Mouse (Mus musculus) ES-Bruce4 (cell line): Measurements from ENCODE around the gene Eepd1. TPM values are rescaled to one million over a fixed set of nuclear protein-coding genes. Genes with fewer than 3 reads are reported as not detected.
"Not testable (repeated sequence)": the region's sequence is repeated elsewhere in the genome, so short reads cannot be mapped to it uniquely, and the experiment has no call there.

ENCODE experiments used
- H3K27ac ChIP-seq: 2 replicates; pipeline ENCODE4 v1.5.1; 2012; ENCODE audit warnings: low read length, inconsistent platforms; ENCODE audit not compliant: insufficient read depth
- H3K27me3 ChIP-seq: 2 replicates; pipeline ENCODE4 v1.6.1; 2012; ENCODE audit warnings: mild to moderate bottlenecking, low read length, inconsistent platforms; ENCODE audit not compliant: control insufficient read depth, poor library complexity, insufficient read depth, severe bottlenecking
- H3K36me3 ChIP-seq: 2 replicates; pipeline ENCODE4 v1.6.1; 2012; ENCODE audit warnings: inconsistent platforms, mild to moderate bottlenecking, low read length, moderate library complexity; ENCODE audit not compliant: control insufficient read depth, poor library complexity, insufficient read depth, severe bottlenecking
- H3K4me1 ChIP-seq: one replicate; pipeline ENCODE4 v1.8.1; 2011; ENCODE audit warnings: low read length; ENCODE audit not compliant: control insufficient read depth, insufficient read depth
- H3K4me3 ChIP-seq: 2 replicates; pipeline ENCODE4 v1.5.1; 2011; ENCODE audit warnings: low read depth, mild to moderate bottlenecking, low read length
- H3K9ac ChIP-seq: 2 replicates; pipeline ENCODE4 v1.6.1; 2012; ENCODE audit warnings: low read depth, mild to moderate bottlenecking, inconsistent platforms; ENCODE audit not compliant: poor library complexity, severe bottlenecking
- H3K9me3 ChIP-seq: replicated peaks from 2 replicates; pipeline ENCODE4 v1.6.1; 2012; ENCODE audit warnings: mild to moderate bottlenecking, low read length, inconsistent platforms; ENCODE audit not compliant: control insufficient read depth, poor library complexity, insufficient read depth, severe bottlenecking
- CTCF ChIP-seq: IDR thresholded peaks from one replicate; pipeline ENCODE4 v1.8.1; 2011; ENCODE audit warnings: low read depth, low read length
- EP300 ChIP-seq: IDR thresholded peaks from 2 replicates; pipeline ENCODE4 v1.6.1; 2011; ENCODE audit warnings: low read depth, low read length; ENCODE audit not compliant: insufficient read depth
- POLR2A ChIP-seq: IDR thresholded peaks from one replicate; pipeline ENCODE4 v1.8.1; 2011; ENCODE audit warnings: low read length; ENCODE audit not compliant: insufficient read depth
- polyA plus RNA-seq: library from polyadenylated mRNA; stranded (reverse); fragments of >200 nt; gene quantifications from 2 replicates; pipeline ENCODE4 v1.2.4, GENCODE M21; 2011; ENCODE audit warnings: low read depth; ENCODE audit not compliant: missing spikeins, insufficient read depth, insufficient read length

The Eepd1 gene
- 1.2 and 1.6 TPM in 2 replicates for polyA plus RNA-seq

GRCm38 (mm10) chr9:25481344-25482095, at the start of gene Eepd1:
TSS of gene Eepd1 (plus strand) at chr9:25481547.
- no peak within 1 kb of the TSS for H3K27ac ChIP-seq
- no peaks in the 10 kb centered on the region for H3K36me3 ChIP-seq
- no peaks in the 10 kb centered on the region for H3K4me1 ChIP-seq
- H3K9me3 ChIP-seq: no peaks in the 10 kb centered on the region
- H3K9ac ChIP-seq: peak within 1 kb of the TSS; percentile 80
- no peak for TF ChIP-seq CTCF
- no peak for TF ChIP-seq EP300
- TF ChIP-seq POLR2A: no peak
- H3K27me3 ChIP-seq: no peaks in the 10 kb centered on the region
- H3K4me3 ChIP-seq: peak within 1 kb of the TSS; percentile 66

GRCm38 (mm10) chr9:25438836-25439235, 42.5 kb upstream of the Eepd1 start:
- no peaks in the 10 kb centered on the region for H3K4me1 ChIP-seq
- no peak overlapping the region for H3K9ac ChIP-seq
- no peak overlapping the region for H3K4me3 ChIP-seq
- H3K9me3 ChIP-seq: no peaks in the 10 kb centered on the region
- H3K27ac ChIP-seq: no peak overlapping the region
- H3K27me3 ChIP-seq: 0 out of 2 replicates have a peak, but pooled peaks cover 1% of the 10 kb centered on the region
- H3K36me3 ChIP-seq: no peaks in the 10 kb centered on the region
- no peak for TF ChIP-seq CTCF

GRCm38 (mm10) chr9:25440046-25440445, 41.3 kb upstream of the Eepd1 start:
- not testable (repeated sequence) for H3K4me1 ChIP-seq, H3K9ac ChIP-seq, H3K36me3 ChIP-seq, H3K27ac ChIP-seq, H3K27me3 ChIP-seq, H3K4me3 ChIP-seq, H3K9me3 ChIP-seq

GRCm38 (mm10) chr9:25442041-25442440, 39.3 kb upstream of the Eepd1 start:
- H3K27me3 ChIP-seq: 0 out of 2 replicates have a peak, but pooled peaks cover 1% of the 10 kb centered on the region
- no peaks in the 10 kb centered on the region for H3K4me1 ChIP-seq
- H3K27ac ChIP-seq: no peak overlapping the region
- no peak for TF ChIP-seq POLR2A
- no peak for TF ChIP-seq CTCF
- no peak for TF ChIP-seq EP300
- H3K9me3 ChIP-seq: no peaks in the 10 kb centered on the region
- no peak overlapping the region for H3K4me3 ChIP-seq
- H3K9ac ChIP-seq: no peak overlapping the region
- no peaks in the 10 kb centered on the region for H3K36me3 ChIP-seq

GRCm38 (mm10) chr9:25443029-25443428, 38.3 kb upstream of the Eepd1 start:
- Histone ChIP-seq H3K4me3 (no peak overlapping the region), H3K9ac (no peak overlapping the region), H3K27ac (no peak overlapping the region), H3K27me3 (0 out of 2 replicates have a peak, but pooled peaks cover 1% of the 10 kb centered on the region), H3K4me1 (no peaks in the 10 kb centered on the region), H3K36me3 (no peaks in the 10 kb centered on the region), H3K9me3 (no peaks in the 10 kb centered on the region)
- no peak for TF ChIP-seq POLR2A
- no peak for TF ChIP-seq CTCF
- TF ChIP-seq EP300: no peak

GRCm38 (mm10) chr9:25443546-25443945, 37.8 kb upstream of the Eepd1 start:
- no peaks in the 10 kb centered on the region for H3K4me1 ChIP-seq

More at GRCm38 (mm10) chr9:25443546-25443945, 37.8 kb upstream of the Eepd1 start:
- Histone ChIP-seq H3K27ac (no peak overlapping the region), H3K9me3 (no peaks in the 10 kb centered on the region), H3K9ac (no peak overlapping the region), H3K27me3 (0 out of 2 replicates have a peak, but pooled peaks cover 1% of the 10 kb centered on the region), H3K4me3 (no peak overlapping the region), H3K36me3 (no peaks in the 10 kb centered on the region)
- TF ChIP-seq POLR2A (no peak), EP300 (no peak), CTCF (no peak)
